Mouse (Mus musculus) adrenal gland, postnatal 4 days (tissue): ENCODE data around the gene Them5. TPM values are rescaled to one million over a fixed set of nuclear protein-coding genes. Genes with fewer than 3 reads are reported as not detected.

Source experiments
- DNase-seq, 2 experiments: peaks; one replicate each; pipeline ENCODE4 v3.0.0; 2021 to 2022; ENCODE audit warnings: low spot score in 2 of 2, mixed read lengths in 2 of 2
- total RNA-seq, 2 experiments: library from RNA; stranded (reverse); gene quantifications; 2 replicates each; pipeline ENCODE4 v1.2.3; 2021

Them5 gene
- total RNA-seq, 2 experiments from 2014 or later = not detected

DNA sequence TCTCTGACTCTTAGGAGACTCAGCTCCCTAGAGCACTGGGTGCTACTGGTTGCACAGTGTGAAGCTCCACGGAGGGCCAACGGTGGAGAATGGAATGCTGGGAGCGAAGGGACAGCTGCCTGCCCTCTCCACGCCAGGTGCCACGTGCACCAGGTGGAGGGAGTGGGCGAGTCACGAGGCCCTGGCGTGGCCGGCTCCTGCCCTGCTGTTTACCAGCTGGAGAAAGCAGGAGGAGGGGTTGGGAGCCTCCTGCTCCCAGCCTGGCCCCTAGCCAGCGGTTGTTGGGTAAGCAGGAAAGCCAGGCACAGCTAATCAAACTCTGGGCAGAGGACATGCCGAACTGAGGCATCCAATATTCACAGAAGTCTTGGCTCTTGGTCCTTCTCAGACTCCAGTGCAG is 29.7 kb downstream of the Them5 start:
- peak; percentile 49 to 66 for DNase-seq

DNA sequence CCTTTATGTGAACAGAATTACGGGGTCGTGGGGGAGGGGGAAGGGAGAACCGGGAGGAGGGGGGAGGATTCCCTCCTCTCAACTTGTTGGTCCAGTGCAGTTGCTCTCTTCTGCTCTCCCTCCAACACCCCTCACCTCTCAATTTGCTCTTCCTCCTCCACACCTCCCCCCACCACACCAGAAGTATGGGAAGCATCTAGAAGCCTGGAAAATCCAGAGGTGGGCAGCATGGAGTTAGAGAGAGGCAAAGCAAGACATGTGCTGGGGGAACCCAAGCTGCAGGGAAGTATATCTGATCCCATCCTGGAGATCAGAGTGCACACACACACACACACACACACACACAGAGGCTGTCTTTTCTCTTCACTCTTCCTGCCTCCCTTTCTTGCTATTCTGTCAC is 30.1 kb downstream of the Them5 start:
- DNase-seq = no peak

DNA sequence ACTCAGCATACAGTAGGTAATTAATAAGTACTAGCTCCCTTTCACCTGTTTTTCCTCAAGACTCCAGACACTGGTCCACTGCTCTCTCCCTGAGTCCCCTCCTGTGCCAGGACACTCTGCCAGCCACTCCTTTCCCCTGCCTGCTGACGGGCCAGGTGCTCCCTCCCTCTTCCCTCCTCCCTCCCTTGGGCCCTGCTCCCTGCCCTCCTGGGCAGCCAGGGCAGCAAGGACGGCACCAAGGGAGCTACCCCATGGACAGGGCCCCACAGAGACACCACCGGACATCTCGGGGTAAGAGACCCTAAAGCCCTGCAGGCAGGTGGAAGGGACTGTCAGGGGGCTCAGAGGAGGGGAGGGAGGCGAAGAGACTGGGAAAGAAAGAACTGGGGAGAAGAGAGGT is 30.7 kb downstream of the Them5 start, which contains the start of gene Rorc:
Gene Rorc, plus strand, starts transcription at position 154 of the 400 bp plus-strand sequence.
- no peak for DNase-seq

DNA sequence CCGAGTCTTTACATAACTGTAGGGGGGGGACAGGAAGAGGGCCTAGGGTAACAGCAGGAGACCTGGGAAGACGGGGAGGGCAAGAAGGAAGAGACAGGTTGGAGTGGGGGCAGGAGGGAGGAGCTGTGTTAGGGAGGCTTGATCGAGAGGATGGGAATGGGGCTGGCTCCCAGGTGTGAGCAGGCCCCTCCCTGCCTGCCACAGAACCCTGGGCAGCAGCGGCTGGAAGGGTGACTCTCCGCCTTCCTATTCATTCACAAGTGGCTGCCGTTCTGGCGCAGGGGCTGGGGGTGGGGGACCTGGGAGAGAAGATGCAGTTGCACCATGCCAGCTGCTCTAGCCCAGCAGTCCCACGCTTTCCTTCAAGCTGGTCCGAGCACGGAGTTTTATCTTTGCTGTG is 31.2 kb downstream of the Them5 start:
- no peak for DNase-seq

DNA sequence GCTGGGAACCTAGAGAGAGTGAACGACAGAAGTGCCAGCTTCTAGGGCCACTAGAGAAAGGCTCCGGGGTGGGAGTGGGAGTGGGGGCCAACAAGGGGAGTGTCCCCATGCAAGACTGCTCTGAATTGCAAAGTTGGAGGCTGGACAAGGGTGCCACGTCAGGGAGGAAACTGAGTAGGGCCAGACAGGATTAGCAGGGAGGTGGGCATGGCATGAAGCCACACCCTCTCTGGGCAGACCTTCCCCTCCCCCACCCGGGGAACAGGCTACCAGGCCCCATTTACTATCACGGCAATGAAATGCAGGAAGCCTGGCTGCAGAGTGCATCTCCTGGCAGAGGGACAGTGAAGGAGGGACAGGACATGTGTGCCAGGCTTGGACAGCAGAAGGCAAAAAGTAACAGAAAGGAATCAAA is 31.7 kb downstream of the Them5 start:
- no peak for DNase-seq

DNA sequence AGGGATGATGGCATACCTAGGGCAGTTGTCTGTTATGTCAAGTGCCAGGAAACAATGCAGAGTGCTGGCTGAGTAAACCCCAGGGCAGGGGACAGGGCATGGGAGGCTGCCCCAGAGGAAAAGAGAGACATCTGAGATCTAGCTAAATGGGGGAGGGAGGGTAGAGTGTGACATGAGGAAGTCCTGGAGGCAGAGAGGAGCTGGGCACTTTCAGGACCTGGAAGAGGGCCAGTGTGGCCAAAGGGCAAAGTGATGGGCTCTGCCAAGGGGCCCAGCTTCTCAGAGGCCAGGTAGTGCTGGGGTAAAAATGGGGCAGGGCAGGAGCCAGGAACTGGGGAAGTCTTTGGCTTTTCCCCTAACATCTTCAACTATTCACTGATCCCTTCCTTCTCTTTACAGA is 32.7 kb downstream of the Them5 start:
- no peak for DNase-seq

DNA sequence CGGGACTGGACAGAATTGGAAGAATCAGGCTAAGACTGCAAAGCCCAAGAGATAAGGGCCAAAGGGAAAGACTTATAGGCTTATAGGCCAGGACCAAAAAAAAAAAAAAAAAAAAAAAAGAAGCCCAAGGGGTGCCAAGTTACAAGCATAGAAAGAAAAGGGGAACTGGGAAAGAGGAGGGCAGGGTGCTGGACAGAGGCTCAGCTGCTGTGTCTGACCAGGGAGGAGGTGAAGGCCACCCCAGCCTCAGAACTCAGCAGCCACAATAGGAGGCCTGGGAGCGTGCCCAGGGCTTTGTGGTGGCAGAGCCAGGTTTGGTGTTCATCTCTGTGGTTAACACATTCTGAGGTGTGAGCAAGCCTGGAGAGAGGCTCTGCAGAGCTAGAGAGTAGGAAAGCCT is 33.2 kb downstream of the Them5 start:
- no peak for DNase-seq

DNA sequence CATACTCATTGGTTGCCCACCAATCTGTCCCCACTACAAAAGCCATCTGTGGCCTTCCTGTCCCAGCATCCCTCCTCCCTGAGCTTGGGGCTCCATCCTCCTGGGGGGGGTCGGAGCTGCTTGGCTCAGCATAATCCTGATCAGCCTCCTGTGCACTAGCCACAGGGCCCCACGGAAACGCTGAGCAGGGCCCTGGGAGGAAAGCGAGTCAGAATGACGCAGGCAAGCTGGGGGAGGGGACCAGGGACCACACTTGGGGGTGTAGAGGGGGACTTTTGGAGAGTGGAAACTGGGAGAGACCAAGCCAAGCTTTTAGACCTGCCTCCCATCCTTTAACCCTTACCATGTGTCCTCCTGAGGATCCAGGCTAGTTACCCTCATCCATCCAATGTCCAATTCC is 34.0 kb downstream of the Them5 start:
- no peak for DNase-seq

DNA sequence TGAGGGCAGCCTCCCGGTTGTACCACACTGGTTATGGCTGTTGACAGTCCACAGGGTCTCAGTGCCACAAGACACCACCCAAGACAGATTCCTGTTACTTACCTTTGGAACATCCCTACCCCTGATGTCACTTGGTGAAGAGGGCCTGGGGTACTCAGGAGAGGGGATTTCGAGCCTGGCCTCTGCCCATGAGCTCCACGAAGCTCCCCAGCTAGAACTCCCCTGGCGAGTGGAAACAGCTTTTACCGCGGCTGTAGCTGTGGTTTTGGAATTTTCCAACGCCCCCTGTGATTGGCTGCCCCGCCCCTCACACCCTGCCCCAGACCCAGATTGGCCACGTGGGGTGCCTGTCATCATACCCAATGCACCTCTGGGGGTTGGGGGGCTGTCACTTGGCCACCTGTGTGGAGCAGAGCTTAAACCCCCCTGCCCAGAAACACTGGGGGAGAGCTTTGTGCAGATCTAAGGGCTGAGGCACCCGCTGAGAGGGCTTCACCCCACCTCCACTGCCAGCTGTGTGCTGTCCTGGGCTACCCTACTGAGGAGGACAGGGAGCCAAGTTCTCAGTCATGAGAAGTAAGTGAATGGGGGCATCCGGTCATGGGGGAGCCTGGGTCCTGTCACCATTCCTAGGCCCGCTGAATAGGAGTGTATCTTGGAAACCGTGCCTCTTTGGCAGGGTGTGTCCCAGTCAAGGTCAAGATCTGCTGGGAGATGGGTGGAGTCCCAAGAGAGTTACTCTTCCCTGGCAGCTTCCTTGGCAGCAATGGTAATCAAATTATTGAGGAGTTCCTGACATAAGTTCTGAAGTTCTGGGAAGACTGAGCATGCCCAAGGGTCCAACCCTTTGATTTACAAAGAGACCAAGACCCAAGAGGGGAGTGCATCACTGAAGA is 35.4 kb downstream of the Them5 start:
- DNase-seq = no peak

DNA sequence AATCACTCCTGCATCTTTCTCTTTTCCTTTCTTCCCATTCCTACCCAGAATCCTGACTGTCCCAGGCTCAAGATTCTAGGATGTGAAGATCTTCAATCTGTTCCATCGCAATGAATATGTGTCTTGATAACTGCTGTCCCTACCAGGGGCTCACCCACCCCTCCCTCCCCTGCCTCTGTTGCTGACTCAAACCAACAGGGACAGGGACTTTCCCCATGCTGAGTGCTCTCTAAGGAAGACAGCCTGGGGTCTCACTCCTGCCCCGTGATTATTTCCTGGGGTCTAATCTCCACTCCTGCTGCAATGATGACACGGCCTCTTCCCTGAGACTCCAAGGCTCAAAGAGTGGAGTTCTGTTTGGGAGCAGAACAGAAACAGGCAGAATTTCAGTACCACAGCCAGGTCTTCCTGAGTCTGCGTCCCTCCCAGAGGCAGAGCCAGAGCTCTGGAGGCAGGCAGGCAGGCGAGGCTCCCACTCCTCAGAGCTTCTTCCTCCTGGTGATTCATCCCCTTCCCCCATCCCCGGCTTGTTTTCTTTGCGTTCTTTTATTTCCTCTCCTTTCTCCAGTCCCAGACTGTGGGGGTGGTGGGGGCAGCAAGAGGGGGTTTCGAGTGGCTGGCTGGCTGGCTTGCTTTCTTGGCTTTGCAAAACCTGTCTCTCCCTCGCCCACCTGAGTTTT is 38.1 kb downstream of the Them5 start:
- DNase-seq = no peak

DNA sequence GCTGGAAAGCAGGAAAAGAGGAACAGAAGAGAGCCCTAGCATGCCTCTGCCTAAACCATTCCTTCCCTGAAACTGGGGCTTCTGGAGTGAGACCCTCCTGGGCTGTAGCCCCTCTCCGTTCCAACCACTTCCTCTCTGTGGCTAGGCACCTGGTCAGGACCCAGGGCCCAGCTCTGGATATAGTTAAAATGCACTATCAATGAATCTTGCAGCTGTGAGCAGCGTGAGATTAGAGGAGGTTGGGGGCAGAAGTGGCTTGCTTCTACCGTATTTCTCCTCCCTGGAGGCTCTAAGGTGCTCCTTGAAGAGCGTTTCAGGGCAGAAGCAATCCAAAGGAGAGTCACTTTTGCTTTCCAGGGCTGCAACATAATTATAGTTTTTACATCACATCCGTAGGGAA is 40.4 kb downstream of the Them5 start:
- no peak for DNase-seq

DNA sequence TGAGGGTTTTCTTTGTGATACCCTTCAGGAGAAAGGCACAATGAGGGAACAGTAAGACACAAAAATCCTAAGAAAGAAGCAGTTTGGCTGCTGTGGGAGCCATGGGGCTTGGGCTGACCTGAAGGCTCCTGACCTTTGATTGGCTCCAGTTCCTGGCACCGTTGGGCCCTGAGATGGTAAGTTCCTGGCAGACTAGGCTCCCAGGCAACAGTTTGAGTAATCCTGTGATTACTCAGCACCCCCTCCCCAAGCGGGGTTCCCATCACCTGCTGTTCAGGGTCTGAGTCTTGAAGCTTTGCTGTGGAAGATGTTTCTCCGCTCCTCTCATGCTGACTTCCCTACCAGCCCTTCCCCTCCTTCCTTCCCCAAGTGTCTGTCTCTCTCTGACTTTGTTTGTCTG is 41.6 kb downstream of the Them5 start:
- no peak for DNase-seq

DNA sequence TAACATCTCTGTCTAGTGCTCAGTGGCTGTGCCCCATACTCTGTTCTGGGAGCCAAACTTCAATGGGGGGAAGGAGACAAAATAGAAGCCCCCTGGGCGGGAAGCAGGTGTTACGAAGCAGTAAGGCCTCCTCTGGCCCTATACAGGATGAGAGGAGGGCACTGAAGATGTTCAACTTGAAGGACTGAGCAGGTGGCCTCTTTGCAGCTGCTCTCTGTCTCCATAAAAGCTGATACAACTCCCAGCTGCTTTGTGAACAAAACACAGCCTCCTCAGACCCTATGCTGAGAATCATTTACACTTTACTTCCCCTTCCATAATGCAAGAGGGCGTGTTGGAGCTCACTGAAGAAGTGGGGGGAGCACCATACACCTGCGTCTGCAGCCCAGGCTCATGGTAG is 44.8 kb downstream of the Them5 start:
- DNase-seq = no peak

DNA sequence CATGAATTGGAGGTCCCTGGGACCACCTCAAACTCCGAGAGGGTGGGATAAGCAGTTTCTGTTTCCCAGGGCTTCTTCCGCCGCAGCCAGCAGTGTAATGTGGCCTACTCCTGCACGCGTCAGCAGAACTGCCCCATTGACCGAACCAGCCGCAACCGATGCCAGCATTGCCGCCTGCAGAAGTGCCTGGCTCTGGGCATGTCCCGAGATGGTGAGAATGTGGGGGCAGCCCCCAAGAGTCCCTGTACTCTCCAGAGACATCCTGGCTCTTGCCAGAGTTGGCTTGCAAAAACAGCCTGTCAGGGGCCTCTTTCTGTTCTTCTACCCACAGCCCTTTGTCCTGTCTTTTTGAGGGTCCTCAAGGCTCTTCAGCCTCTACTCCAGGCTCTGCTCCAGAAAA is 45.5 kb downstream of the Them5 start:
- DNase-seq = no peak

DNA sequence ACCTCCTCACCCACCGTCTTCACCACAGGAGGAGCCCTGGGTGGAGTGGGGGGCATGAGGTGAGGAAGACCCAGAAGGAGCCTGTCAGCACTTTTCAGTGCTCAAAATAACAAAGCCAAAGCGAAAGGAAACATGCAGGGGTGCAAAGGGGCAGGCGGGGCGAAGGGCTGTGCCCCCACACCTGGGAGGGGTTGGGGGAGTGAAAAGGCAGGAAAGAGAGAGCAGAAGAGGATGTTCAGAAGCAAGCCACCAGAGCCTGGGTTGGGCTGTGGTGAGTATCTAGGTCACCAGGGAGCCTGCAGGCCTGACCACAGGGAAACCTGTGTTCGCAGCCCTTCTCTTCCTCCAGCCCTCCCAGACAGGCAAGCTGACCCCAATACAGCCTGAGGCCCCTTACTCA is 46.1 kb downstream of the Them5 start:
- DNase-seq = no peak

DNA sequence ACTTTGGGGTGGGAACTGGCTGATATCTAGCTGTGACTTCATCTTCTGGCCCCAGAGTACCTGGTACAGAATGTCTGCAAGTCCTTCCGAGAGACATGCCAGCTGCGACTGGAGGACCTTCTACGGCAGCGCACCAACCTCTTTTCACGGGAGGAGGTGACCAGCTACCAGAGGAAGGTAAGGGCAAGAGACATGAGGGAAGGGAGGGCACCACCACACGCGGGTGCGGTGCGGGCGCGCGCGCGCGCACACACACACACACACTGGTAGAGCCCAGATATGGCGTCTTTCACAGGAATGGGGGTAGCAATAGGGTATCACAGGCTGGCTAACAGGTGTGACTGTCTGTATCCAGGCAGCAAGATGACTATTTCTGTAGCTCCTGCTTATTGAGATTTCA is 47.5 kb downstream of the Them5 start:
- no peak for DNase-seq

DNA sequence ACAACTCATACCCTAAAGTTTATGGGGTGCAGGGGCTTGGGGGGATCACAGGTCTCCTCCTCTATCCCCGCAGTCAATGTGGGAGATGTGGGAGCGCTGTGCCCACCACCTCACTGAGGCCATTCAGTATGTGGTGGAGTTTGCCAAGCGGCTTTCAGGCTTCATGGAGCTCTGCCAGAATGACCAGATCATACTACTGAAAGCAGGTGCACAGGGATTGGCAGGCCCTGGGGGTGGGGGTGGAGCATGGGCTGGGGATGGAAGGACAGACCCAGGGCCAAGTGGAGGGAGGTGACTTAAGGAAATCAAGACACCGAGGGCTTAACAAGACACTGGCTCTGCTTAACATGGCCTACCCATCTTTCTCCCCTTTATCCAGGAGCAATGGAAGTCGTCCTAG is 49.1 kb downstream of the Them5 start:
- no peak for DNase-seq

DNA sequence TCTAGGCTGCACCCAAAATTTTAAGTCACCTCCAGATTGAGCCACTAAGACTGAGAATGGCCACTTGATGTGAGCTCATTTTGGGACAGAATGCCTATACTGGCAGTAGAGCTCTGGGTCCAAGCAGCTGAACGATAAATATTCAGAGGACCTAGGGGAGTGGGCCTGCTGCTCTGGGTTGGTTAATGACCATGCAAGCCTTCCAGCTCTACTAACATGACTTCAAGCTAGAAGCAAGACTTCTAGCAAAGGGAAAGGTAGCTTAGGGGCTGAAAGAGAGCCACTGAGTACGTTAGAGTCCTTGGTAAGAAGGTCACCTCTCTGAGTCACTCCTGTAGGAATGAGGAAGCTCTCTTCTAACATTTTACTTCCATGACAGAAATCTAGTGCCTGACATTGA is 50.2 kb downstream of the Them5 start:
- DNase-seq = no peak

DNA sequence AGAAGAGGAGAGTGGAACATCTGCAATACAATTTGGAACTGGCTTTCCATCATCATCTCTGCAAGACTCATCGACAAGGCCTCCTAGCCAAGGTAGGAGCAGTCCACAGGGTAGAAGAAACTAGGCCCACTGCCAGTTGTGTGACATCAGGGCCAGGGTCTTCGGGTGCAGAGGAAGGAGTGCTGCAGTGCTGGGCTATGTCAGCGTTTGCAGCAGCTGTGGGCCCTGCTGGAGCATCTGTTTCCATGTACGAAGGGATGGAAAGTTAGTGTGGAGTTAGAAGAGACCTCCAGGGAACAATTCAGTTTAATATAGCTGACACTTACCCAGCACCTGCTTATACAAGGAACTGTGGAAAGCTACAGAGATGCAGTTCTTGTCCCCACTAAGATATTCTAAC is 51.1 kb downstream of the Them5 start:
- DNase-seq = no peak

DNA sequence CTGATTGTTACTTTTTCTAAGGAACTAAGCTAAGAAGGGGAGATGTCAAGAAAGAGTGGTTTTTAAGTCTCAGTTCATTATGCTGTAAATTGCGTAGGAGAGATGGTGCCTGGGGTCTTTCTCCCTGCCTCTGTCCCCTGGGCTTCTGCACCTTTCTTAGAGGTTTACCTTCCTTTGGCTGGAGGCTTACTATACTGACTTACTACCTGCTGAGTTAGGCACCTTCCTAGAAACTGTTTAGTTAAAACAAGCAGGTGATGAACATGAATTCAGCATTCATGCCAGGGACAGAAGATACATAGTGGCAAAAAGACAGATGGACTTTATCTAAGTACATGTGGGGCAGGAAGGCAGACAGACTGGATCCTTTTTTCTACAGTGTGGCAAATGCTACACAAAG is 54.4 kb downstream of the Them5 start:
- no peak for DNase-seq

DNA sequence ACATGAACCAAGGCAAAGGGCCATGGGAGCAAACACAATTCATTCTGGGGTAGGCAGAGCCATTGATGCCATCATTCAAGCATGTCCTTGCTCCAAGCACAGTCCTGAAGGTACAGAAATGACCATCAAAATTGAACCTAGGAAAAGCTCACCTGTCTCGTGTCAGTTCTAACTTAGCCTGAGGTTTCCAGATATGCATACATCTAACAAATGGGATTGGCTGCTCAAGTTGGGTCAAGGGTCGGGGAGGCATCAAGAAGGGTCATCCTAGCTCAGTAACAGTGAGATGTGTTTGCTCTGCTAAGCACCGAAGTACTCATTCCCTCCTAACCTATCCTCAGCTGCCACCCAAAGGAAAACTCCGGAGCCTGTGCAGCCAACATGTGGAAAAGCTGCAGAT is 55.0 kb downstream of the Them5 start:
- DNase-seq = no peak
